Mouse (Mus musculus) embryonic fibroblast, embryonic 13.5 days (primary cell): ENCODE results near the gene Sptan1.

Source experiments
- CTCF ChIP-seq: IDR thresholded peaks from 2 replicates; pipeline ENCODE4 v1.5.1; 2011; ENCODE audit warnings: mild to moderate bottlenecking, control low read depth, low read length, moderate library complexity, borderline replicate concordance; ENCODE audit not compliant: insufficient read depth
- POLR2A ChIP-seq: IDR thresholded peaks from 2 replicates; pipeline ENCODE4 v1.6.1; 2011; ENCODE audit warnings: low read depth, mild to moderate bottlenecking, control low read depth, low read length, moderate library complexity

DNA sequence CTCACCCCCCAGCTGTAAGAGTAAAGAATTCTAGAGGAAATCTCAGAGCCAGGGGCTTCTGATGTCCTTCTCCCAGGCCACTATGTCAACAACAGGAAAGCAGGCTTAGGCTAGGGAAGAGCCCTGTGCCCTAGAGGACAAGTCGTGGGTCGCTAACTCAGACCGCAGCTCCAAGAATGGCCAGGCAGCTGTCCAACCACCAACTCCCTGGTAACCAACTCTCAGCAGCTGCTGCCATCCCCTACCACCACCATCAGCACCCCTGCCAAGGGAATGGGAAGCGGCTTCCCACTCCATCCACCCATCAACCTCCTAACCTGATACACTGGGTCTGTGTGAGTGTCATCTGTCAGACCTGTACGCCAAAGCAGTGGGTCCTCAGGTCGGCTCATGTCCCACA lies 67.6 kb downstream of the Sptan1 start:
- no peak for TF ChIP-seq POLR2A
- TF ChIP-seq CTCF: no peak
